Mouse (Mus musculus) hematopoietic stem cell, adult 5-6 weeks (primary cell): Measurements from ENCODE around the gene Tob2. TPM values are rescaled to one million over a fixed set of nuclear protein-coding genes. Genes with fewer than 3 reads are reported as not detected.

Source experiments
- ATAC-seq, 2 experiments: fragments of 125-278 bp in 1 of 2; replicated peaks in 1 of 2; 2 replicates each; pipeline ENCODE4 v1.8.0; 2016 to 2017; ENCODE audit warnings: inconsistent platforms in 2 of 2, mild to moderate bottlenecking in 2 of 2, moderate number of reproducible peaks in 2 of 2, low read depth in 1 of 2, moderate TSS enrichment in 1 of 2; ENCODE audit not compliant: low FRiP score in 2 of 2, poor library complexity in 2 of 2, severe bottlenecking in 2 of 2, insufficient read depth in 1 of 2, low TSS enrichment in 1 of 2
- total RNA-seq: library from RNA; stranded (forward); fragments of 172-1452, 232-1000 nt; gene quantifications from 2 replicates; pipeline ENCODE4 v1.2.3, GENCODE M21; 2017

Tob2 gene
- total RNA-seq, 1 experiment from 2014 or later = 38.4 TPM

DNA sequence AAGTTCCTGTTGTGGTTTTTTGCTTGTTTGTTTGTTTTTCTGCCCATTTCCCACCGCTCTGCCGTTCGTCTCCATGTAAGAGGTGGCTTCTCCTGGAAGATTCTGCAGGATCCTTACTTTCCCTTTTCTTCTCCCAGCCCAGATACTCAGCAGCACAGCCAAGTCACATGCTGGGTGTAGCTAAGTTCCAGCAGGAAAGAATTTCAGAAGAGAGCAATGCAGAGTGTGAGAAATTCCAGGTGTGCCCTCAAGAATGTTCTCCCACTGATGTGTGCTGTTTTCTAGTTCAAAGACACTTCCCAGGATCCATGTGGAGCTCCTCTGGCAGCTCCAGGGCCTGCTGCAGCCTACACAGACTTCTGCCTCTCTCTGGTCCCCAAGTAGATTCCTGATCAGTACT, 53.7 kb downstream of the Tob2 start:
- no peak for ATAC-seq

DNA sequence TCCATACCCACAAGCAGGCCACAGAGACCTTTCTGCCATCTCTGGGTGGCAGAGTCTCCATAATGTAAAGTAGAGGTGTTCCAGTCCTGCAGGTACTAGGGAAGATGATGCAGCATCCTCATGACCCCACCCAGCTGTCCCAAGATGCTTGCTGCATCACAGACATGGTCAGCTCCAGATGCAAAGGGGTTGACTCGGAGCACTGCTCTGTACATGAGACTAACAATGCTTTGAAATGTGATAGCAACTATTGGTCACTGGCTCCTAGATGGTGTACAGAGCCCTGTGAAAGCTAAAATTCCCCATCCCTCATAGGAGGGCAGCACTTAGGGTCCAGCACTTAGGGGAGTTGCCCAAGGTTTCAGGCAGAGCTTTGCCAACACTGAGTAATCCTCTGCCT, 54.4 kb downstream of the Tob2 start:
- ATAC-seq = no peak

DNA sequence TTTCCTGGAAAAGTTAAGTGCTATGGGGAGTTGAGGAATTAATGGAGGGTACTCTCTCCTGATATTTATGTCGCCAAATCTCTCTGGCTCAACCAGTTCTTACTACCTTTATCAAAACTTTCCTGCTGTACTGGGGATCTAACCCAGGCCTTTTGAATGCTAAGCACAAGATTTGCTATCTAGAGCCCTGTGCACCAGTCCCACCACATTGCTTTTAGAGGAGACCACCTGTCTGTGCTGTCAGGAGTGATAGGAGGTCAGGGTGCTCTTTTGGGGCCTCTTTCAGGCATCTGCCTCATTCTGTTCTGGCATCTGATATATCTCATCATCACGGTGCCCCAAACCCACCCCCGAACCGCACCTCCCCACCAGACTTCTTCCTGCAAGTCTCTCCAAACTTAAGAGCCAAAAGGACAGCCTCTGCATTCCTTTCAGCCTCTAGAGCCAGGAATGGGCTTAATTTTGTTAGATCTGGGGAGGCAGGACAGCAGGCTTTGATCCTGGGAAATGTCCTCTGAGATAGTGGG, 55.1 kb downstream of the Tob2 start:
- ATAC-seq = no peak

DNA sequence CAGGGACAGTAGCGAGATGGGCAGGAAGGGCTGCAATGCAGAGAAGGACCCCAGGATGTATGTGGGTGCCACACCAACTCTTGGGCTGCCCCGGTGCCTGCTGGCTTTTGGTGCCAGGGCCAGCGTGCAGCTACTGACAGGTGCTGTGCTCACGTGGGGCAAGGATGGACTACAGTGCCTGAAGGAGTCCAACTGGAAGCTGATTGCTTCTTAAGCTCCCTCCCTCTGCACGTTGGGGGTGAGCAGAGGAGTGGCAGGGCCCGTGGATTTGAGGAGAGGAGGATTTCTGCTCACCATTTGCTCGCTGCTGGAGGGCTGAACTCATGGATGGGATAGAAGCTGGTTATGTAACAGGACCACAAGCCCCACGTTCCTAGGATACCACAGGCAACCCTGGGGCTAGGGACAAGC, 55.6 kb downstream of the Tob2 start:
- ATAC-seq = peak in 1 of 2 experiments; percentile 22; a peak in 2 of 4 replicates

DNA sequence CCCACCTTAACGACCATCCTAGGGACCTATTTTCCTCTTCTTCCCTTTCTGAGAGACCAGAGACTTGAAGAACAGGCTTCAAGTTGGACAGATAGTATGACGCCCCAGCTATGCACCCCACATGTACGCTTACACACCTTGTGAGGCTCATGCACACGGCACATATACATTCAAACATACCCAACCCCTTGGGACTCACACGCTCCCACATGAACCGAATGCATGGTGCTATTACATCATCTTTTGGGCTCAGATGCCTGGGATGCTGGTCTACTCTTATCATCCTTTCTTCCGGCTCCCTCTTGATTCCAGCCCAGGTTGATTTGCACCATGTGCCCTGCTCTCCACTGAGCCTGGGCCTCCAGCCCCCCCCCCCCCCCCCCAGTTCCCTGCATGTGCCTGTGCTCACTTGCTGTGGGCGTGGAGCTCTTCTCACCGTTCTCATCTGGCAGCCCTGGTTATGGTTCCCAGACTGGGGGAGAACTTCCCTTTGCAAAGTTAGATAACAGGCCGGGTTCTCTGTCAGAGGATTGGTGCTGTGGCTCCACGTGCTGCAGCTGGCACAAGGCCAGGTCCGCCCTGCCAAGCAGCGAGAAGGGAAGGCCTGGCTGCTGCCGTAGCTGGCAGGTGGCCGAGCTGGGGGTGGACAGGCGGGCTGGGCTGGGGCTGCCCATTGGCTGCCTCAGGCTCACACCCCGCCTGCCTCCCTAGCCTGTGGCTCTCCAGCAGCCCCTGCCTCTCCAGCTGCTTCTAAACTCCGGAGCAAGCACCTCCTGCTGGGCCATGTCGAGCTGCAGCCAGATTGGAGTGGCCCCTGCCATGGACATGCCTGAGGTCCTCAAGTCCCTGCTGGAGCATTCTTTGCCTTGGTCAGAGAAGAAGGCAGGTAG, 56.4 kb downstream of the Tob2 start, which contains the start of gene Tef:
Tef (plus strand) TSS at position 421 of the 890 bp plus-strand sequence.
- peak; percentile 90 to 92 for ATAC-seq

DNA sequence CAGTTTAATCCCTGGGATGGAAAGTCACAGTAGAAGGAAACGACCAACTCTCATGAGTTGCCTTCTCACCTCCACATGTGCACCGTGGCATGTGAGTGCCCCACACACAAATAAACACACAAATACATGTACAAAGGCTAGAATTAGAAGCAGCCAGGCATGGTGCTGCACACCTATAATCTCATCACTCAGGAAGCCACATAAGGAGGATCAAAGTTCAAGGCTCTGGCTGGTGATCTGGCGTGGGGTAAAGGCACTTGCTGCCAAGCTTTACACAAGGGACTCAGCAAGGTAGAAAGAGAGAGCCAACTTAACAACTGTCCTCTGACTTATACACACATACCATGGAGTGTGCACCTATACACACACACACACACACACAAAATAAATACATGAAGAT, 58.2 kb downstream of the Tob2 start:
- no peak for ATAC-seq

DNA sequence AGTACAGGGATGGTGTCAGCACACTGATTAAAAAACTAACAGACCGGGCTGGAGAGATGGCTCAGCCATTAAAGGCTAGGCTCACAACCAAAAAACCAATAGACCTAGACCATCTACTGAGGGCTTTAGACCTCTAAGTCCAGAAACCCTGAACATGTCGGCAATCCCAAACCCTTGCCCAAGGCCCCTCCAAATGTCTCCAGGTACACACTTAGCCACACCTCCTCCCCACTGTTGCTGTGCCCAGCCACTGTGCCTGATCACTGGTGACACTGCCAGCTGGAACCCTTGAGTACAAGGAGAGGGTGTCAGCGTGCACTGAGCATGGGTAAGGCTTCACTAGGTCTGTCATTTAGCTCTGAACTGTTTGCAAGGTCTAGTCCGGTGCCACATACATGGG, 60.2 kb downstream of the Tob2 start:
- ATAC-seq = no peak

Other genes with a start within 250 kb of the Tob2 start
- 21.2 and 22.8 TPM in 2 replicates for gene L3mbtl2, start 194.9 kb downstream of the Tob2 start, total RNA-seq
- gene Chadl, start 161.5 kb downstream of the Tob2 start, total RNA-seq = 0.19 and 0.69 TPM in 2 replicates
- gene Zc3h7b, start 113.7 kb downstream of the Tob2 start, total RNA-seq = 40.3 and 42.2 TPM in 2 replicates
- 80.7 and 125 TPM in 2 replicates for gene Rangap1, start 113.3 kb downstream of the Tob2 start, total RNA-seq
- 18.6 and 28.9 TPM in 2 replicates for gene Tef, start 56.4 kb downstream of the Tob2 start, total RNA-seq
- 35.5 and 56.0 TPM in 2 replicates for gene Phf5a, start 13.1 kb upstream of the Tob2 start, total RNA-seq
- 98.4 and 130 TPM in 2 replicates for gene Aco2, start 13.5 kb upstream of the Tob2 start, total RNA-seq
- 26.7 and 32.6 TPM in 2 replicates for gene Polr3h, start 67.4 kb upstream of the Tob2 start, total RNA-seq
- gene Csdc2, start 78.0 kb upstream of the Tob2 start, total RNA-seq = not detected in 2 replicates
- 12.5 and 13.4 TPM in 2 replicates for gene Pmm1, start 102.1 kb upstream of the Tob2 start, total RNA-seq
- gene 1700029P11Rik, start 121.7 kb upstream of the Tob2 start, total RNA-seq = not detected in 2 replicates
- 364 and 390 TPM in 2 replicates for gene Xrcc6, start 129.0 kb upstream of the Tob2 start, total RNA-seq
- gene Desi1, start 175.1 kb upstream of the Tob2 start, total RNA-seq = 8.3 and 10.0 TPM in 2 replicates
- gene Snu13, start 188.8 kb upstream of the Tob2 start, total RNA-seq = 167 and 205 TPM in 2 replicates
- not detected in 2 replicates for gene 4930407I10Rik, start 200.4 kb upstream of the Tob2 start, total RNA-seq
- gene Mei1, start 211.2 kb upstream of the Tob2 start, total RNA-seq = not detected in 2 replicates